In genomic region chr10:3818940-3819701, GRCm38 (mm10) we compare ENCODE assay signal across 9 mouse cellular contexts.
A peak's percentile ranks its signal among the peaks of the same experiment; 100 is the strongest.
DNase-seq lines count a peak whose midpoint lies in the region; ATAC-seq and TF ChIP-seq lines count a peak whose summit lies in the region.
"Had no signal": no experiment of that assay in that cellular context is flagged by ENCODE, and none has a peak within 500 bp of the region (broad histone marks: within the 10 kb centered on the region; RNA-seq: fewer than 3 reads in every experiment).

No protein-coding gene starts in this region.

- no peaks in the 10 kb centered on the region for H3K4me1 ChIP-seq in intestine, embryonic 15.5 days (replicated peaks)
- H3K4me1 ChIP-seq: limb, embryonic 15.5 days had no signal

- H3K9ac ChIP-seq in intestine, embryonic 15.5 days = no peak overlapping the region
- H3K9ac ChIP-seq: limb, embryonic 15.5 days had no signal

- TF ChIP-seq CTCF in brain, embryonic 14.5 days (IDR thresholded peaks at IDR 0.05; ENCODE audit: borderline replicate concordance, extremely low read depth, insufficient read depth, insufficient read length) = no peak

- 62% methylated on average over 5 of the region's 5 CpGs for WGBS in intestine, embryonic 15.5 days

- no peaks in the 10 kb centered on the region for H3K36me3 ChIP-seq in intestine, embryonic 15.5 days
- H3K36me3 ChIP-seq: limb, embryonic 15.5 days had no signal

- H3K4me3 ChIP-seq in intestine, embryonic 15.5 days (replicated peaks) = no peak overlapping the region
- H3K4me3 ChIP-seq: limb, embryonic 15.5 days had no signal

- DNase-seq in cerebellum, adult 18-20 months = peak; percentile 6 to 9
- DNase-seq in cerebellum, adult 8-10 months = no peak
- peak; percentile 92 for DNase-seq in brain, embryonic 14.5 days (ENCODE audit: low read depth)
- peak; percentile 39 for DNase-seq in lung, postnatal 10 days
- DNase-seq in thymus, postnatal 10 days (ENCODE audit: low spot score in 2 of 2) = no peak
- DNase-seq in thymus, postnatal 14 days = no peak

- H3K27me3 ChIP-seq in intestine, embryonic 15.5 days (replicated peaks) = no peaks in the 10 kb centered on the region
- H3K27me3 ChIP-seq: limb, embryonic 15.5 days had no signal

- H3K4me2 ChIP-seq in intestine, embryonic 15.5 days (replicated peaks) = no peak overlapping the region
- H3K4me2 ChIP-seq: limb, embryonic 15.5 days had no signal

- no peak for TF ChIP-seq POLR2A in brain, embryonic 14.5 days (IDR thresholded peaks at IDR 0.05; ENCODE audit: borderline replicate concordance, extremely low read depth, insufficient read depth, insufficient read length, poor library complexity, severe bottlenecking)

- H3K27ac ChIP-seq in intestine, embryonic 15.5 days = no peak overlapping the region
- H3K27ac ChIP-seq: limb, embryonic 15.5 days had no signal

- no peaks in the 10 kb centered on the region for H3K9me3 ChIP-seq in intestine, embryonic 15.5 days
- H3K9me3 ChIP-seq: limb, embryonic 15.5 days had no signal

- ATAC-seq in intestine, embryonic 15.5 days = peak; percentile 86
- no peak for ATAC-seq in inflammation-experienced regulatory T-cells, adult 6 months

Comparison
In these comparisons a context has a peak if more than half of its experiments do, and no peak if none do; other contexts are left out.
1. DNase-seq: peak in cerebellum, adult 18-20 months (2 of 2), brain, embryonic 14.5 days (single experiment) and lung, postnatal 10 days (single experiment); none in cerebellum, adult 8-10 months (single experiment), thymus, postnatal 10 days (0 of 2) and thymus, postnatal 14 days (single experiment).